Mouse (Mus musculus) forebrain, embryonic 12.5 days (tissue): ENCODE data around the gene Ciita. TPM values are rescaled to one million over a fixed set of nuclear protein-coding genes. Genes with fewer than 3 reads are reported as not detected.

Source experiments
- ATAC-seq: fragments of 200-750 bp; cut with Nextera tagmentation; 2 replicates; pipeline ENCODE4 v1.8.0; 2017; ENCODE audit warnings: moderate TSS enrichment; ENCODE audit not compliant: low FRiP score
- H3K27ac ChIP-seq: fragments of 300-500 bp; sonication (generic); 2 replicates; pipeline ENCODE4 v1.5.1; 2016; ENCODE audit warnings: mild to moderate bottlenecking
- H3K27me3 ChIP-seq: fragments of 300-500 bp; sonication (generic); 2 replicates; pipeline ENCODE4 v1.6.1; 2016; ENCODE audit warnings: mild to moderate bottlenecking
- H3K36me3 ChIP-seq: fragments of 300-500 bp; sonication (generic); replicated peaks from 2 replicates; pipeline ENCODE4 v1.6.1; 2016; ENCODE audit warnings: mild to moderate bottlenecking
- H3K4me1 ChIP-seq: fragments of 300-500 bp; sonication (generic); 2 replicates; pipeline ENCODE4 v1.6.1; 2016
- H3K4me2 ChIP-seq: fragments of 300-500 bp; sonication (generic); 2 replicates; pipeline ENCODE4 v1.6.1; 2016; ENCODE audit warnings: mild to moderate bottlenecking, moderate library complexity
- H3K4me3 ChIP-seq: fragments of 300-500 bp; sonication (generic); replicated peaks from 2 replicates; pipeline ENCODE4 v1.5.1; 2016; ENCODE audit warnings: mild to moderate bottlenecking
- H3K9ac ChIP-seq: fragments of 300-500 bp; sonication (generic); 2 replicates; pipeline ENCODE4 v1.6.1; 2016; ENCODE audit warnings: mild to moderate bottlenecking
- H3K9me3 ChIP-seq: fragments of 300-500 bp; sonication (generic); 2 replicates; pipeline ENCODE4 v1.6.1; 2016
- WGBS: fragments of 180-500 bp; shearing (Covaris S2); methylation state at CpG from one replicate; pipeline ENCODE4 v1.1.7; 2016; 5-methylcytosine and 5-hydroxymethylcytosine counted together
- polyA plus RNA-seq: library from polyadenylated mRNA; unstranded; fragments of >200 nt; fragmentation: Nextera tagmentation; extraction: Ambion mirVana; gene quantifications from 2 replicates; pipeline ENCODE4 v1.2.1, GENCODE M21; 2016

Ciita gene
- polyA plus RNA-seq: 0.32 and 0.42 TPM in 2 replicates

GRCm38 (mm10) chr16:10479857-10480256 is at the start of gene Ciita:
Gene Ciita, plus strand, starts transcription at chr16:10480059.
- H3K27ac ChIP-seq: no peak within 1 kb of the TSS
- no peak for ATAC-seq
- 81% methylated on average over 5 of the region's 5 CpGs for WGBS
- H3K36me3 ChIP-seq: no peaks in the 10 kb centered on the region
- no peak within 1 kb of the TSS for H3K4me3 ChIP-seq
- H3K9me3 ChIP-seq: no peaks in the 10 kb centered on the region
- H3K4me1 ChIP-seq: no peaks in the 10 kb centered on the region
- no peak within 1 kb of the TSS for H3K9ac ChIP-seq
- 0 out of 2 replicates have a peak, but pooled peaks cover 6% of the 10 kb centered on the region for H3K27me3 ChIP-seq
- H3K4me2 ChIP-seq: no peak within 1 kb of the TSS

DNA sequence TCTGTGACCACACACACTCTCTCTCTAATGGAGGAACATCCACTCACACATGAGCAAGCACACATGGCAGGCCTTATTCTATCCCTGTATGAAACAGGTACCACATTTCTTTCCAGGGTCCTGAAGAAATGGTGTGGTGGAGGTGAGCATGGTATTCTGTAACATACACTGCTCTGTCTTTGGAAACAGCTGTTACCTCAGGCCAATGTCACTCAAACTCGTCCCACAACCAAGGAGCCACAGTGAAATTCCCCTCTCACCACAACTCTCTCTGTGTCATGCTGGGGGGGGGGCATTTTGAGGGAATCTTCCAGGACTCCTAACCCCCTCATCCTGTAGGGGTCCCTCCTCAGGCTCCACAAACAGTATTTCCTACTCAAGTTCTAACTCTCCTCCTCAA is 47.9 kb upstream of the Ciita start:
- no peak overlapping the region for H3K27ac ChIP-seq
- no peak overlapping the region for H3K9ac ChIP-seq
- H3K27me3 ChIP-seq: no peaks in the 10 kb centered on the region
- 80% methylated on average over 1 of the region's 1 CpGs for WGBS
- H3K4me2 ChIP-seq: no peak overlapping the region
- no peaks in the 10 kb centered on the region for H3K9me3 ChIP-seq
- H3K4me1 ChIP-seq: no peaks in the 10 kb centered on the region
- H3K4me3 ChIP-seq: no peak overlapping the region
- ATAC-seq: no peak
- H3K36me3 ChIP-seq: peaks cover 13% of the 10 kb centered on the region

GRCm38 (mm10) chr16:10432387-10432786 is 47.5 kb upstream of the Ciita start:
- ATAC-seq: no peak
- no peaks in the 10 kb centered on the region for H3K27me3 ChIP-seq
- H3K36me3 ChIP-seq: peaks cover 8% of the 10 kb centered on the region
- H3K4me3 ChIP-seq: no peak overlapping the region
- H3K9ac ChIP-seq: no peak overlapping the region
- WGBS: 91% methylated on average over 4 of the region's 4 CpGs
- H3K4me2 ChIP-seq: no peak overlapping the region
- no peak overlapping the region for H3K27ac ChIP-seq
- no peaks in the 10 kb centered on the region for H3K4me1 ChIP-seq
- no peaks in the 10 kb centered on the region for H3K9me3 ChIP-seq

DNA sequence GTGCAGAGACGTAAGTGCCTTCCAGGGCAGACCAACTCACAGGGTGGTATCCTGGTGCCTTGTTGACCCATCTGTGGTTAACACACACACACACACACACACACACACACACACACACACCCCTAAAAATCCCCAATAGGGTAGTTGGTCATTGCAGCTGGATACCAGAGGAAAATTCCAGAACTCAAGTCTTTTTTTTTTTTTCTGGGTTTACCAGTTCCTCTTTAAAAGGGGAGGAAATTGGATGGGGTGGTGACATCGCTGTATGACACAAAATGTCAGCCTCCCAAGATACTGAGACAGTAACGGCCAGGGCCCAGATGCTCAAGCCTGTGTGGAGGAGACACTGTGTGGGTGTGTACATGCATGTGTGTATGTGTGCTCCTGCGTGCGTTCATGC is 46.5 kb upstream of the Ciita start:
- no peaks in the 10 kb centered on the region for H3K9me3 ChIP-seq
- WGBS: 90% methylated on average over 5 of the region's 5 CpGs
- H3K27me3 ChIP-seq: no peaks in the 10 kb centered on the region
- H3K9ac ChIP-seq: no peak overlapping the region
- H3K4me2 ChIP-seq: no peak overlapping the region
- peaks cover 10% of the 10 kb centered on the region for H3K36me3 ChIP-seq
- no peak overlapping the region for H3K27ac ChIP-seq
- no peak for ATAC-seq
- H3K4me1 ChIP-seq: no peaks in the 10 kb centered on the region
- no peak overlapping the region for H3K4me3 ChIP-seq

GRCm38 (mm10) chr16:10436166-10436565 is 43.7 kb upstream of the Ciita start:
- H3K9ac ChIP-seq: no peak overlapping the region
- H3K4me1 ChIP-seq: no peaks in the 10 kb centered on the region
- H3K36me3 ChIP-seq: peaks cover 10% of the 10 kb centered on the region
- H3K4me3 ChIP-seq: no peak overlapping the region
- ATAC-seq: no peak
- H3K27ac ChIP-seq: no peak overlapping the region
- H3K27me3 ChIP-seq: no peaks in the 10 kb centered on the region
- WGBS: 92% methylated on average over 6 of the region's 6 CpGs
- H3K9me3 ChIP-seq: no peaks in the 10 kb centered on the region
- no peak overlapping the region for H3K4me2 ChIP-seq

DNA sequence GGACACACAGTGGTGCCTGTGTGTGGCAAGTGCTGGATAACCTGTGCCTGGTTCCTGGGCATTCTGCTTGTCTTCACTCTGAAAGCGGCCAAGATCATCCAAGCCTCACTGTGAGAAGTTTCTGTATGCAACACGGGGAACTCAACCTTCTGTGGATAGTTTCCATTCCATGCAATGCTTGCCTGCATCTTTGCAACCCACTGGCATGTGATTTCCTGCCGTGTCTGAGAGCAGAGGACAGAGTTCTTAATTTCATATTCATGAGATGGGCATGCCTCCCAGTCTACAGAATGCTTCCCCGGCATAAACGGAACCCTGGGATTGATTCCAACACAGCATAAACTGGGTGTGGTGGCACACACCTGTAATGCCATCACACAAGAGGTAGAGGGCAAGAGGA is 41.8 kb upstream of the Ciita start:
- peaks cover 6% of the 10 kb centered on the region; the same call in 1 of the 2 replicates for H3K36me3 ChIP-seq
- H3K27me3 ChIP-seq: no peaks in the 10 kb centered on the region
- WGBS: 91% methylated on average over 5 of the region's 5 CpGs
- no peak for ATAC-seq
- no peak overlapping the region for H3K4me3 ChIP-seq
- H3K27ac ChIP-seq: no peak overlapping the region
- no peak overlapping the region for H3K4me2 ChIP-seq
- no peaks in the 10 kb centered on the region for H3K4me1 ChIP-seq
- no peaks in the 10 kb centered on the region for H3K9me3 ChIP-seq
- no peak overlapping the region for H3K9ac ChIP-seq

- Histone ChIP-seq H3K4me2 (no peak overlapping the region), H3K4me3 (no peak overlapping the region), H3K36me3 (peaks cover 6% of the 10 kb centered on the region; the same call in 1 of the 2 replicates), H3K9ac (no peak overlapping the region), H3K27me3 (no peaks in the 10 kb centered on the region), H3K9me3 (no peaks in the 10 kb centered on the region), H3K4me1 (peaks cover 20% of the 10 kb centered on the region), H3K27ac (no peak overlapping the region)
- ATAC-seq: no peak
- 92% methylated on average over 6 of the region's 6 CpGs for WGBS
Observed at GRCm38 (mm10) chr16:10441328-10441727, 38.5 kb upstream of the Ciita start.

- no peak overlapping the region for H3K4me3 ChIP-seq
- WGBS: 92% methylated on average over 4 of the region's 4 CpGs
- H3K27ac ChIP-seq: no peak overlapping the region
- no peak overlapping the region for H3K9ac ChIP-seq
- H3K36me3 ChIP-seq: peaks cover 6% of the 10 kb centered on the region; the same call in 1 of the 2 replicates
- no peak for ATAC-seq
- H3K27me3 ChIP-seq: no peaks in the 10 kb centered on the region
- H3K4me1 ChIP-seq: peaks cover 25% of the 10 kb centered on the region
- no peaks in the 10 kb centered on the region for H3K9me3 ChIP-seq
- H3K4me2 ChIP-seq: no peak overlapping the region
Observed at GRCm38 (mm10) chr16:10441761-10442160, 38.1 kb upstream of the Ciita start.

DNA sequence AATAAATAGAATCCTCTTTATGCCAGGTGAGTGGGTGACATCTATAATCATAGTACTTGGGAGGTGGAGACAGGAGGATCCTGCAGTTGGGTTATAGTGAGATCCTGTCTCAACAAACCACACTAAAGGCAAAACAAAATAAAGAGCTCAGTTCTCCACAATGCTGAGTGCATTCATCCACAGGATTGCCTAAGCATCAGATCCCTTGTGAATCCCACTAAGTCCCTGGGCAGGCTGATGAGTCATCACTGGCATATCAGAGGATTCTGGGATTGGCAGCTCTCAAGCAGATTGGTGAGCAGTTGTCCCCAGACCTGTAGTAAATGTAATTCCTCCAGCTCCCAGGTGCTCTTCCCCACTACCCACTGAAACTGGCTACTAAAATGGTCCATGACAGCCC is 36.1 kb upstream of the Ciita start:
- Histone ChIP-seq H3K27me3 (no peaks in the 10 kb centered on the region), H3K4me1 (peaks cover 33% of the 10 kb centered on the region), H3K27ac (no peak overlapping the region), H3K9ac (no peak overlapping the region), H3K4me2 (no peak overlapping the region), H3K9me3 (no peaks in the 10 kb centered on the region), H3K4me3 (no peak overlapping the region), H3K36me3 (no peaks in the 10 kb centered on the region)
- ATAC-seq: no peak

DNA sequence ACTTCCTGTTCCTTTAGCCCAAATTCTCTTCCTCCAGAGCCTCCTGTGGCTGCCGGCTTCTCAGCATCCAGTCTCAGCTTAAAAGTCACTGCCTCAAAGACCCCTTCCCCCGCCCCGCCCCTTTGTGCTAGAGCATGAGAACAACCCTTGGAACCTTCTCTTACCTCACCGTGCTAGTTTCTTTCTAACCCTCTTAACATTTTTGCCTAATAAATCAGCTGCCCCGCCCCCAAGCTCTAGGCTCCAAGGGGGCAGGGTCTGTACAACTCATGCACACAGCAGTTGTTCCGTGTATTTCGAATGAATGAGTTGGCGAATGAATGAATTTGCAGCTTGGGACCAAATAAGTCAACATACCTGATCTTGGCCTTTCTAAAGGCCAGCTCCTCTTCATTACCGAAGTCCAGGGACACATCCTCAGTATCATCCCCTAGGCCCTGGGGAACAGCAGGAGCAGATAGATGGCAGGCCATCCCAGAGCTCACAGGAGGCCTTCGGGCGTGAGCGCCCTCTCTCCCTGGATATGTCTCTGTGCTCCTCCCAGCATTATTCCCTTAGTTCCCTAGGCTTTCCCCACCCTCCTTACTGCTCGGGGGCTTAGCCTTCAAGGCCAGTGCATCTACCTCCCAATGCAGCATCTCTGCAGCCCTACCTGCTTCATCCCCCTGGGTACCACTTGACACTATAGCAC is 33.1 kb upstream of the Ciita start:
- peak; percentile 83 for ATAC-seq
- peak overlapping the region; percentile 84 for H3K27ac ChIP-seq
- peak overlapping the region; percentile 53 for H3K4me3 ChIP-seq
- H3K27me3 ChIP-seq: no peaks in the 10 kb centered on the region
- 12% methylated on average over 13 of the region's 13 CpGs for WGBS
- H3K4me1 ChIP-seq: peaks cover 33% of the 10 kb centered on the region
- peak overlapping the region; percentile 80 for H3K4me2 ChIP-seq
- H3K36me3 ChIP-seq: no peaks in the 10 kb centered on the region
- H3K9me3 ChIP-seq: no peaks in the 10 kb centered on the region
- peak overlapping the region; percentile 70 for H3K9ac ChIP-seq

GRCm38 (mm10) chr16:10447264-10447594 is 32.6 kb upstream of the Ciita start, which contains the start of gene Tvp23a:
Gene Tvp23a, minus strand, starts transcription at chr16:10447362.
- Histone ChIP-seq H3K9me3 (no peaks in the 10 kb centered on the region), H3K27ac (peak within 1 kb of the TSS; percentile 84), H3K4me1 (peaks cover 33% of the 10 kb centered on the region), H3K27me3 (no peaks in the 10 kb centered on the region), H3K36me3 (no peaks in the 10 kb centered on the region), H3K9ac (peak within 1 kb of the TSS; percentile 70), H3K4me3 (peak within 1 kb of the TSS; percentile 53), H3K4me2 (peak within 1 kb of the TSS; percentile 80)
- peak; percentile 99 for ATAC-seq
- WGBS: under 1% methylated on average over 12 of the region's 12 CpGs

DNA sequence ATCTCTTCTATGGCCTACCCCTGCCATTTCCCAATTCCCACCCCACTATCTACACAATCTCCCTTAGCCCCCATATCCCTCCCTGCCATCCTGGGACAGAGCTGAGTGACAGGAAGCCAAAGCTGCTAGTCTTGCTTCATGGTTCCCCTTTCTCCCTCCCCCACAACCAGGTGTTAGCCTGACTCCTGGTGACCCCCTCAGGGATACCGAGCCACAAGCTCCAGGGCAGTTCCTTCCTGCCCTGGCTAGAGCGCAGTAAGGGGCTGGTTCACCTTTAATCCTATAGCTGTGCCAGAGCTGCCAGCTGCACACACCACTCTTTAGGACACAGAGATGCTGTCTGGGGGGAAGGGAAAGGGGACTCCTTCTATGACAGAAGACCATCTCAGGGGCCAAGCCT is 32.1 kb upstream of the Ciita start:
- ATAC-seq: peak; percentile 10; the same call in 1 of the 2 replicates
- no peaks in the 10 kb centered on the region for H3K36me3 ChIP-seq
- H3K4me2 ChIP-seq: peak overlapping the region; percentile 80
- H3K4me3 ChIP-seq: peak overlapping the region; percentile 53
- WGBS: 75% methylated on average over 2 of the region's 2 CpGs
- no peaks in the 10 kb centered on the region for H3K27me3 ChIP-seq
- peak overlapping the region; percentile 84; the same call in 1 of the 2 replicates for H3K27ac ChIP-seq
- H3K4me1 ChIP-seq: peaks cover 33% of the 10 kb centered on the region
- H3K9me3 ChIP-seq: no peaks in the 10 kb centered on the region
- peak overlapping the region; percentile 70; the same call in 1 of the 2 replicates for H3K9ac ChIP-seq

GRCm38 (mm10) chr16:10448931-10449330 is 30.9 kb upstream of the Ciita start:
- Histone ChIP-seq H3K9ac (no peak overlapping the region), H3K4me3 (no peak overlapping the region)

More at GRCm38 (mm10) chr16:10448931-10449330, 30.9 kb upstream of the Ciita start:
- no peaks in the 10 kb centered on the region for H3K27me3 ChIP-seq
- 88% methylated on average over 9 of the region's 9 CpGs for WGBS
- H3K4me2 ChIP-seq: no peak overlapping the region
- H3K27ac ChIP-seq: no peak overlapping the region
- peaks cover 30% of the 10 kb centered on the region for H3K4me1 ChIP-seq
- ATAC-seq: no peak
- no peaks in the 10 kb centered on the region for H3K36me3 ChIP-seq
- no peaks in the 10 kb centered on the region for H3K9me3 ChIP-seq
